Mouse (Mus musculus): Measurements from ENCODE around the gene Cars2. TPM values are rescaled to one million over a fixed set of nuclear protein-coding genes. Genes with fewer than 3 reads are reported as not detected.

The Cars2 gene
- total and polyA plus RNA-seq, 3 experiments, result 62.8 to 63.8 TPM; not detected in 1

GRCm38 (mm10) chr8:11557768-11558629, 7.4 kb upstream of the Cars2 start (continued):
- TF ChIP-seq SMC3 (IDR thresholded peaks at IDR 0.05; ENCODE audit: low read depth, low read length) (no peak), CTCF (IDR thresholded peaks at IDR 0.05 in 2 of 3, conservative IDR thresholded peaks at IDR 0.05 in 1 of 3; ENCODE audit: control insufficient read depth in 1 of 3, insufficient read depth in 1 of 3, low read depth in 2 of 3, low read length in 3 of 3, poor library complexity in 1 of 3, severe bottlenecking in 1 of 3) (0 out of 6 replicates have a peak, but pooled peaks of 1 of the 3 experiments have one; percentile 2), UBTF (IDR thresholded peaks at IDR 0.05; ENCODE audit: borderline replicate concordance, insufficient read depth, low read depth, low read length) (peak; percentile 68; the same call in 1 of the 2 replicates), MAZ (IDR thresholded peaks at IDR 0.05; ENCODE audit: low read depth, low read length) (peak; percentile 8; the same call in 1 of the 2 replicates)

- H3K4me1 ChIP-seq (ENCODE audit: control insufficient read depth in 1 of 2, insufficient read depth in 2 of 2, low read length in 2 of 2), result peaks cover 4 to 20% of the 10 kb centered on the region in 2 experiments; a peak in 3 of 4 replicates
- H3K27me3 ChIP-seq (ENCODE audit: control insufficient read depth in 1 of 2, insufficient read depth in 2 of 2, low read length in 2 of 2), result no peaks in the 10 kb centered on the region
- H3K9ac ChIP-seq (ENCODE audit: control insufficient read depth, low read depth, low read length, poor library complexity, severe bottlenecking), result peak overlapping the region; percentile 94
- H3K79me2 ChIP-seq (ENCODE audit: control insufficient read depth, insufficient read depth, low read length, poor library complexity), result peaks cover 44% of the 10 kb centered on the region
- no peak for DNase-seq (ENCODE audit: low read depth, low spot score)
- TF ChIP-seq MAZ (IDR thresholded peaks at IDR 0.05; ENCODE audit: low read depth, low read length), result peak; percentile 24; the same call in 1 of the 2 replicates
- no peak for TF ChIP-seq KAT2A (conservative IDR thresholded peaks at IDR 0.05; ENCODE audit: low read depth, low read length)
- TF ChIP-seq EP300 (IDR thresholded peaks at IDR 0.05; ENCODE audit: low read depth in 1 of 2, low read length in 2 of 2), result 0 out of 4 replicates have a peak, but pooled peaks of 1 of the 2 experiments have one; percentile 8
- 0 out of 2 replicates have a peak, but pooled peaks have one; percentile 29 for TF ChIP-seq CHD1 (IDR thresholded peaks at IDR 0.05; ENCODE audit: low read depth, low read length)
- peak overlapping the region; percentile 91 to 98 for H3K4me3 ChIP-seq (ENCODE audit: control insufficient read depth in 1 of 2, insufficient read depth in 1 of 2, low read depth in 2 of 2, low read length in 2 of 2)
- H3K36me3 ChIP-seq (ENCODE audit: control insufficient read depth in 1 of 2, insufficient read depth in 2 of 2, low read length in 2 of 2), result peaks cover 0 to 17% of the 10 kb centered on the region in 2 experiments; a peak in 2 of 4 replicates
- H3K9me3 ChIP-seq (replicated peaks; ENCODE audit: insufficient read depth, low read length), result no peaks in the 10 kb centered on the region
- H3K27ac ChIP-seq (ENCODE audit: control insufficient read depth, low read depth, low read length), result peak overlapping the region; percentile 78
Measured at GRCm38 (mm10) chr8:11557424-11557767, 6.8 kb upstream of the Cars2 start.

- Histone ChIP-seq H3K9me3 (replicated peaks; ENCODE audit: insufficient read depth, low read length) (no peaks in the 10 kb centered on the region), H3K27me3 (ENCODE audit: control insufficient read depth in 1 of 2, insufficient read depth in 2 of 2, low read length in 2 of 2) (no peaks in the 10 kb centered on the region), H3K9ac (ENCODE audit: control insufficient read depth, low read depth, low read length, poor library complexity, severe bottlenecking) (peak overlapping the region; percentile 94), H3K79me2 (ENCODE audit: control insufficient read depth, insufficient read depth, low read length, poor library complexity) (peaks cover 44% of the 10 kb centered on the region), H3K36me3 (ENCODE audit: control insufficient read depth in 1 of 2, insufficient read depth in 2 of 2, low read length in 2 of 2) (peaks cover 0 to 19% of the 10 kb centered on the region in 2 experiments; a peak in 2 of 4 replicates), H3K4me1 (ENCODE audit: control insufficient read depth in 1 of 2, insufficient read depth in 2 of 2, low read length in 2 of 2) (peaks cover 4 to 22% of the 10 kb centered on the region in 2 experiments; a peak in 3 of 4 replicates), H3K4me3 (ENCODE audit: control insufficient read depth in 1 of 2, insufficient read depth in 1 of 2, low read depth in 2 of 2, low read length in 2 of 2) (peak overlapping the region; percentile 91 to 98), H3K27ac (ENCODE audit: control insufficient read depth, low read depth, low read length) (peak overlapping the region; percentile 78)
- peak; percentile 66 for DNase-seq (ENCODE audit: low read depth, low spot score)
- no peak for TF ChIP-seq MAZ (IDR thresholded peaks at IDR 0.05; ENCODE audit: low read depth, low read length)
- peak; percentile 12; the same call in 1 of the 2 replicates for TF ChIP-seq MXI1 (IDR thresholded peaks at IDR 0.05; ENCODE audit: low read depth, low read length)
- no peak for TF ChIP-seq USF1 (IDR thresholded peaks at IDR 0.05; ENCODE audit: low read depth, low read length)
- TF ChIP-seq SMC3 (IDR thresholded peaks at IDR 0.05; ENCODE audit: low read depth, low read length), result no peak
- no peak for TF ChIP-seq NELFE (IDR thresholded peaks at IDR 0.05; ENCODE audit: low read depth, low read length)
- TF ChIP-seq POLR2A (IDR thresholded peaks at IDR 0.05; ENCODE audit: control insufficient read depth in 1 of 2, insufficient read depth in 1 of 2, low read depth in 1 of 2, low read length in 2 of 2, poor library complexity in 1 of 2), result 0 out of 4 replicates have a peak, but pooled peaks of 1 of the 2 experiments have one; percentile 15
- no peak for TF ChIP-seq HCFC1 (IDR thresholded peaks at IDR 0.05; ENCODE audit: low read depth, low read length)
- no peak; the same call in 1 of the 2 replicates for TF ChIP-seq POLR2AphosphoS5 (IDR thresholded peaks at IDR 0.05; ENCODE audit: borderline replicate concordance, low read depth, low read length)
- no peak for TF ChIP-seq E2F4 (IDR thresholded peaks at IDR 0.05; ENCODE audit: borderline replicate concordance, low read depth, low read length)
- TF ChIP-seq TCF12 (IDR thresholded peaks at IDR 0.05; ENCODE audit: low read depth, low read length), result no peak
- TF ChIP-seq KAT2A (conservative IDR thresholded peaks at IDR 0.05; ENCODE audit: low read depth, low read length), result no peak
Measured at GRCm38 (mm10) chr8:11556691-11557423, 6.3 kb upstream of the Cars2 start.

Data from MEL (cell line).